Mouse (Mus musculus): Measurements from ENCODE around the gene Rangap1. TPM values are rescaled to one million over a fixed set of nuclear protein-coding genes. Genes with fewer than 3 reads are reported as not detected.

Rangap1 gene
- polyA plus RNA-seq, 1 experiment = 44.2 TPM

DNA sequence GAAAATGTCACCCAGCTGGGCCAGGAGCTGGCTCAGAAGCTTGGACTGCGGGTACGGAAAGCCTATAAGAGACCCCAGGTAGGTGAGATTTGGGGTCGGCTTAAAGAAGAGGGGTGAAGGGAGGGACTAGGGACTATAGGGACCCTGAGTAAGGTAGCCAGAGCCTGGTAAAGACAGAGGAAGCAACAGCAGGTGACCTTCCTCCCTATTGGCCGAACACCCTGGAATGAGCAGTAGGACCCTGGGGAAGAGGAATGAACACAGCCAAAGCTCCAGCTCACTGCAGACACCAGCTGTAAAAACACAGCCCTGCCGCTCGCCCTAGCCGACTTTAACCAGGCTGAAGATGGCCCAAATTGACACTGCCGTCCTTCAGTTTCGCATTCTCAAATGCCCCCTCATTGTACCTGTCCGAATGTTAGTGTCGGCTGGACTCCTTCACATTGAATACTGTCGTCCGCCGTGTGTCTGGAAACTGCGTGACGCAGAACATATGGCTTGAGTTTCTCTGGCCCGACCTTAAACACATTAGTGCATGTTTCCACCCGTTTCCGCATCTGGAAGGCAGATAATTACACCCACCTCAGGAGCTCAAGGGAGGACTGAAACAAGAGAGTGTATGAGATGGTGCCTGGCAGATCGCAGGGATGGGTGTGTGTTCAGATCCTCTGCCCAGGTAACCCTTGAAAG is 27.2 kb upstream of the Rangap1 start:
- TF ChIP-seq TAL1 (IDR thresholded peaks at IDR 0.05; ENCODE audit: low read length) = no peak
- TF ChIP-seq GATA1 (IDR thresholded peaks at IDR 0.05; ENCODE audit: low read length) = no peak
- Histone ChIP-seq H3K4me3 (replicated peaks) (no peak overlapping the region), H3K27me3 (ENCODE audit: control insufficient read depth) (no peaks in the 10 kb centered on the region), H3K4me1 (ENCODE audit: control insufficient read depth) (peaks cover 13% of the 10 kb centered on the region), H3K9me3 (ENCODE audit: control insufficient read depth, low read length) (no peaks in the 10 kb centered on the region; the same call in 1 of the 2 replicates), H3K36me3 (ENCODE audit: control insufficient read depth) (peaks cover 58% of the 10 kb centered on the region)

DNA sequence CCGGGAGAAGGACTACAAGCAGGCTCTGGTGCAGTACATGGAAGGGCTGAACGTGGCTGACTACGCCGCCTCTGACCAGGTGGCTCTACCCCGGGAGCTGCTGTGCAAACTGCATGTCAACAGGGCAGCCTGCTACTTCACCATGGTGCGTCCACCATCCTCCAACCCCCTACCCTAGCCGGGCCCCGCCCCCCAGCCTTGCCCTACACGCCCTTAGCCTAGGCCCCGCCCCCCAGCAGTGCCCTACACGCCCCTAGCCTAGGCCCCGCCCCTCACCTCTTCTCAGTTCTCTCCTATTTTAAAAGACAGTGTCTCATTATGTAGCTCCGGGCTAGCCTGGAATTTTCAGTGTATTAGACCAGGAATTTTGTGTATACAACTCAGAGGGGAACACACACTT is 23.7 kb upstream of the Rangap1 start:
- H3K4me1 ChIP-seq (ENCODE audit: control insufficient read depth) = peaks cover 29% of the 10 kb centered on the region
- no peak overlapping the region for H3K4me3 ChIP-seq (replicated peaks)
- no peak for TF ChIP-seq GATA1 (IDR thresholded peaks at IDR 0.05; ENCODE audit: low read length)
- no peak for TF ChIP-seq TAL1 (IDR thresholded peaks at IDR 0.05; ENCODE audit: low read length)
- peaks cover 40% of the 10 kb centered on the region for H3K36me3 ChIP-seq (ENCODE audit: control insufficient read depth)
- no peaks in the 10 kb centered on the region; the same call in 1 of the 2 replicates for H3K9me3 ChIP-seq (ENCODE audit: control insufficient read depth, low read length)
- no peaks in the 10 kb centered on the region for H3K27me3 ChIP-seq (ENCODE audit: control insufficient read depth)

DNA sequence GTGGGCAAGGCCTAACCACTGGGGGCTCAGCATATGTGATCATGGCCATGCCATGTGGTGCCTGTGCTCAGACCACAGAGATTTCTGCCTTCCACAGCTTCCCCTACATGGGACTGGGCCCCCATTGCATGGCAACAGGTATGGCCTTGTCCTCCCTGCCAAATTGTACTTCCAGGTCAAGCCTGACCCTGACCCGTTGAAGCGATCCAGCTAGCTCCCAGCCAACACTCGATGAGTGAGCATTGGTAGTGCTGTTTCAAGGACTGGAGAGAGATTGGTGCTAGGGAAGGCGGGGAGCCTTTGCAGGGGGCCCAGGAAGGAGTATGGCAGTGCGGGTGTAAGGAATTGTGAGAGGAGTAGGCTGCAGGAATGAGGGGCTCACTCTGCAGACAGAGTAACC is 21.1 kb upstream of the Rangap1 start:
- peaks cover 3% of the 10 kb centered on the region for H3K9me3 ChIP-seq (ENCODE audit: control insufficient read depth, low read length)
- TF ChIP-seq TAL1 (IDR thresholded peaks at IDR 0.05; ENCODE audit: low read length) = no peak
- no peak for TF ChIP-seq GATA1 (IDR thresholded peaks at IDR 0.05; ENCODE audit: low read length)
- H3K27me3 ChIP-seq (ENCODE audit: control insufficient read depth) = no peaks in the 10 kb centered on the region
- no peak overlapping the region for H3K4me3 ChIP-seq (replicated peaks)
- peaks cover 30% of the 10 kb centered on the region for H3K36me3 ChIP-seq (ENCODE audit: control insufficient read depth)
- peaks cover 35% of the 10 kb centered on the region for H3K4me1 ChIP-seq (ENCODE audit: control insufficient read depth)

DNA sequence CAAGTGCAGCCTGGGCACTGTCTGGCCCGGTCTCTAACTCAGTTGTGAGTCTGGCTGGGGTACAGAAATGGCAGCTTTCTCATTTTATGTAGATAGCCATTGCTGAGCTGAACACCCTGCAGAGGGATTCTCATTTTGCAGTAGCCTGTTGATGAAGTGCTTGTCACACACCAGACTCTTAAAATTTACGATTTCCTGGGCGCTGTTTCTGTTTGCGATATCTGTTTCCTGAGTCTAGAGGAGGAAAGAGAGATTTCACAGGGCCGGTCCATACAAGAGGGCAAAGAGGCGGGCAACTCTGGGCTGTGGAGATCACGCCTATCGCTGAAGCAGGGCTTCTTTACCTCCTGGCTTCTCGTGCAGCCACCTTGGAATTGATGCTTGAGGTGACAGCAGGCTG is 20.3 kb upstream of the Rangap1 start:
- TF ChIP-seq TAL1 (IDR thresholded peaks at IDR 0.05; ENCODE audit: low read length) = no peak
- no peak for TF ChIP-seq GATA1 (IDR thresholded peaks at IDR 0.05; ENCODE audit: low read length)
- Histone ChIP-seq H3K4me3 (replicated peaks) (no peak overlapping the region), H3K4me1 (ENCODE audit: control insufficient read depth) (peaks cover 37% of the 10 kb centered on the region), H3K27me3 (ENCODE audit: control insufficient read depth) (no peaks in the 10 kb centered on the region), H3K36me3 (ENCODE audit: control insufficient read depth) (peaks cover 28% of the 10 kb centered on the region), H3K9me3 (ENCODE audit: control insufficient read depth, low read length) (peaks cover 3% of the 10 kb centered on the region)

DNA sequence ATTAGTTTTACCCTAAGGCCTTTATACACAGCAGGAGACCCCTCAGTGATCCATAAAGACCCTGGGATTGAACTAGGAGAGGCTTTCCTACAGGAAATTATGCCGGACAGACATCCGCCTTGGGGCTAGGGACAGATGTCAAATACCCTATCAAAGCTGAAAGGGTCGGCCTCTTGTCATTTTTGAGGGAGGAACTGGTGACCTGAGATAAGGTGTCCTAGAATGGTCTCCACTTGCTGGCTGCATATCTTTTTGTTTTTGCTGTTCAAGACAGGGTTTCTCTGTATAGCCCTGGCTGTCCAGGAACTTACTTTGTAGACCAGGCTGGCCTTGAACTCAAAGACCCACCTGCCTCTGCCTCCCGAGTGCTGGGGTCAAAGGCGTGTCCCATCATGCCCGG is 19.2 kb upstream of the Rangap1 start:
- Histone ChIP-seq H3K4me3 (replicated peaks) (no peak overlapping the region), H3K9me3 (ENCODE audit: control insufficient read depth, low read length) (peaks cover 3% of the 10 kb centered on the region; the same call in 1 of the 2 replicates), H3K4me1 (ENCODE audit: control insufficient read depth) (peaks cover 47% of the 10 kb centered on the region), H3K36me3 (ENCODE audit: control insufficient read depth) (peaks cover 22% of the 10 kb centered on the region), H3K27me3 (ENCODE audit: control insufficient read depth) (no peaks in the 10 kb centered on the region)
- TF ChIP-seq TAL1 (IDR thresholded peaks at IDR 0.05; ENCODE audit: low read length) (no peak), GATA1 (IDR thresholded peaks at IDR 0.05; ENCODE audit: low read length) (no peak)

DNA sequence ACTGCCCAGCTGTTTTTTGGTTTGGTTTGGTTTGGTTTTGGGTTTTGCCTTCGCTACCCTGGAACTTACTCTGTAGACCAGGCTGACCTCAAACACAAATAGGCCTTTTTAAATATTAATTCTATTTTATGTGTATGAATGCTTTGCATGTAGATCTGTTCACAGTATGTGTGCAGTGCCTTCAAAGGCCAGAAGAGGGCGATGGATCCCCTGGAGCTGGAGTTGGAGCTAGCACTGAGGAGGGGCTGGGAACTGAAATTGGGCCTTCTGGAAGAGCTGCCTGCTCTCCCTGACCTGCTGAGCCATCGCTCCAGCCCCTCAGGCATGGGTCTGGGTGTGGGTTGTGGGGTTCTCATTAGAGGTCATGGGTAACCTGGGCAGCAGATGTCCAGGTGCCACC is 16.6 kb upstream of the Rangap1 start:
- Histone ChIP-seq H3K4me3 (replicated peaks) (no peak overlapping the region), H3K36me3 (ENCODE audit: control insufficient read depth) (peaks cover 10% of the 10 kb centered on the region), H3K9me3 (ENCODE audit: control insufficient read depth, low read length) (peaks cover 3% of the 10 kb centered on the region; the same call in 1 of the 2 replicates), H3K4me1 (ENCODE audit: control insufficient read depth) (peaks cover 49% of the 10 kb centered on the region), H3K27me3 (ENCODE audit: control insufficient read depth) (no peaks in the 10 kb centered on the region)
- TF ChIP-seq TAL1 (IDR thresholded peaks at IDR 0.05; ENCODE audit: low read length) (no peak), GATA1 (IDR thresholded peaks at IDR 0.05; ENCODE audit: low read length) (no peak)

DNA sequence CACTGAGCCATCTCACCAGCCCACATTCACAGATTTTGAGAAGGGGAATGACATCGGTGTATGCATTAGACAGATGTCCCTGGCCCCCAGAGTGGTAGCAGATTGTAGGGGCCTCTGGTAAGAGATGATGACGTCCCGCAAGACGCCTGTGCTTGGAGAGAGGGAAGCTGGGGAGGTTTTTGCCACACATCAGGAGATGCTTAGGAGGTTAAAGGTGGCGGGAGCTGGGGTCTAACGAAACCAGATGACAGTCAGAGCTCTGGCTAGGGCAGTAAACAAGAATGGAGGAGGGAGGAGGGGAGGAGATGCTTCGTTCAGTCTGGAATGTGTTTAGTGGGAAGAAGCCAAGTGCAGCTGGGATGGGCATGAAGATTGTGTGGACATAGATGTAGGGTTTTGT is 16.1 kb upstream of the Rangap1 start:
- Histone ChIP-seq H3K4me3 (replicated peaks) (no peak overlapping the region), H3K9me3 (ENCODE audit: control insufficient read depth, low read length) (peaks cover 3% of the 10 kb centered on the region; the same call in 1 of the 2 replicates), H3K4me1 (ENCODE audit: control insufficient read depth) (peaks cover 47% of the 10 kb centered on the region), H3K36me3 (ENCODE audit: control insufficient read depth) (peaks cover 10% of the 10 kb centered on the region), H3K27me3 (ENCODE audit: control insufficient read depth) (no peaks in the 10 kb centered on the region)
- TF ChIP-seq TAL1 (IDR thresholded peaks at IDR 0.05; ENCODE audit: low read length) = no peak
- no peak for TF ChIP-seq GATA1 (IDR thresholded peaks at IDR 0.05; ENCODE audit: low read length)

DNA sequence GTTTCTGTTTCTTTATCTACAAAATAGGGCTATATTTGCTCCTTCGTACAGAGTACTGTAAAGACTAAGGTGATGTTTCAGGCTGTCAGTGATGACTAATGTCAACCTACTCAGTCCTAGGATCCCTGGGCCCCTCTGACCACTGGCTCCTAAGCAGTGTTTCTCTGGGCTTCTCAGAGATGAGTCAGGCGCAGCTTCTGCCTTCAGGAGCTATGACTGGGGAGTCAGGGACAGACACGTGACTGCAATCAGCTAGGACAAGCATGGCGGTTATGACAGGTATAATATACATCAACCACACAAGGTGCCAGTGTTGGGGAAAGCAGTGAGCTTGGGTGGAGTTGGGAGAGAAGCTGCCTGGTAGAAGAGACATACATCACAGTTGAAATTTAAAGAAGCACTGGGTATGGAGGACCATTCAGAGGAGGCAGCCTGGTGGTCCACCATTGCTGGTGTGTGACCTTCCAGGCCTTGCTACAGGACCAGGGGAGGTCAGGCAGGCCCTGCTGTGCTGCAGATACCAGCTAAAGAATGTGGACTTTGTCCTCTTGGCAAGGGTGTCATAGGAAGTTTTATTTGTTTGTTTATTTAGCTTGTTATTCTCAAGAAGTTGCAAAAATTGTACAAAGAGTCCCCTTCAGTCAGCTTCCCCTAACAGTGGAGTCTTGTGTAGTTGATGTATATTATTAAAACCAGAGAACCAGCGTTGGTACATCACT is 15.2 kb upstream of the Rangap1 start:
- Histone ChIP-seq H3K4me1 (ENCODE audit: control insufficient read depth) (peaks cover 39% of the 10 kb centered on the region), H3K4me3 (replicated peaks) (no peak overlapping the region), H3K9me3 (ENCODE audit: control insufficient read depth, low read length) (peaks cover 6% of the 10 kb centered on the region), H3K36me3 (ENCODE audit: control insufficient read depth) (peaks cover 13% of the 10 kb centered on the region), H3K27me3 (ENCODE audit: control insufficient read depth) (no peaks in the 10 kb centered on the region)
- TF ChIP-seq GATA1 (IDR thresholded peaks at IDR 0.05; ENCODE audit: low read length) = no peak
- no peak for TF ChIP-seq TAL1 (IDR thresholded peaks at IDR 0.05; ENCODE audit: low read length)

DNA sequence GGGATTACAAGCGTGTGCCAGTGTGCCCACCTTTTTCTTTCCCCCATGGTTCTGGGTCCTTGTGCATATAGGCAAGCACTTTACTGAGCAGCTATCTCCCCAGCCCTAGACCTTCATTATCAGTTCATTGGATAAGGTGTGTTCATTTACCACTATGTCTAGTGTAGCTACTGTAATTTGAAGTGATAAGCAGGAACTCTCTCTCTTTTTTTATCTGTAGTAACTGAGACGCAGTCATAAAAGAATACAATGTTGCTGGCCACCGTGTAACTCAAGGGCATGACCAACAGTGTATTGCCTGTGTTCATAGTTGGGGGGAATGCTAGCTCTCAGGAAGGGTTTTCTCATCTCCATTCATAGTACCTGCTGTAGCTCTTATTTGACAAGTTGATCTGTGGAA is 14.2 kb upstream of the Rangap1 start:
- peaks cover 18% of the 10 kb centered on the region for H3K36me3 ChIP-seq (ENCODE audit: control insufficient read depth)
- peaks cover 31% of the 10 kb centered on the region for H3K4me1 ChIP-seq (ENCODE audit: control insufficient read depth)
- no peak overlapping the region for H3K4me3 ChIP-seq (replicated peaks)
- H3K27me3 ChIP-seq (ENCODE audit: control insufficient read depth) = no peaks in the 10 kb centered on the region
- TF ChIP-seq TAL1 (IDR thresholded peaks at IDR 0.05; ENCODE audit: low read length) = no peak
- TF ChIP-seq GATA1 (IDR thresholded peaks at IDR 0.05; ENCODE audit: low read length) = no peak
- peaks cover 6% of the 10 kb centered on the region for H3K9me3 ChIP-seq (ENCODE audit: control insufficient read depth, low read length)
